Mouse (Mus musculus) splenic B cell, adult 2 months (primary cell): Measurements from ENCODE around the gene Uvrag.

ENCODE experiments used
- DNase-seq: peaks from one replicate; pipeline ENCODE4 v3.0.0-alpha.2; 2011; ENCODE audit warnings: low read depth, low spot score
- H3K27me3 ChIP-seq: 2 replicates; pipeline ENCODE4 v1.6.1; 2012; ENCODE audit warnings: mild to moderate bottlenecking, low read length, moderate library complexity, mixed read lengths; ENCODE audit not compliant: control insufficient read depth, poor library complexity, insufficient read depth, severe bottlenecking
- H3K36me3 ChIP-seq: 2 replicates; pipeline ENCODE4 v1.6.1; 2012; ENCODE audit warnings: mild to moderate bottlenecking, low read length, moderate library complexity, mixed read lengths; ENCODE audit not compliant: control insufficient read depth, poor library complexity, insufficient read depth, severe bottlenecking

The Uvrag gene

DNA sequence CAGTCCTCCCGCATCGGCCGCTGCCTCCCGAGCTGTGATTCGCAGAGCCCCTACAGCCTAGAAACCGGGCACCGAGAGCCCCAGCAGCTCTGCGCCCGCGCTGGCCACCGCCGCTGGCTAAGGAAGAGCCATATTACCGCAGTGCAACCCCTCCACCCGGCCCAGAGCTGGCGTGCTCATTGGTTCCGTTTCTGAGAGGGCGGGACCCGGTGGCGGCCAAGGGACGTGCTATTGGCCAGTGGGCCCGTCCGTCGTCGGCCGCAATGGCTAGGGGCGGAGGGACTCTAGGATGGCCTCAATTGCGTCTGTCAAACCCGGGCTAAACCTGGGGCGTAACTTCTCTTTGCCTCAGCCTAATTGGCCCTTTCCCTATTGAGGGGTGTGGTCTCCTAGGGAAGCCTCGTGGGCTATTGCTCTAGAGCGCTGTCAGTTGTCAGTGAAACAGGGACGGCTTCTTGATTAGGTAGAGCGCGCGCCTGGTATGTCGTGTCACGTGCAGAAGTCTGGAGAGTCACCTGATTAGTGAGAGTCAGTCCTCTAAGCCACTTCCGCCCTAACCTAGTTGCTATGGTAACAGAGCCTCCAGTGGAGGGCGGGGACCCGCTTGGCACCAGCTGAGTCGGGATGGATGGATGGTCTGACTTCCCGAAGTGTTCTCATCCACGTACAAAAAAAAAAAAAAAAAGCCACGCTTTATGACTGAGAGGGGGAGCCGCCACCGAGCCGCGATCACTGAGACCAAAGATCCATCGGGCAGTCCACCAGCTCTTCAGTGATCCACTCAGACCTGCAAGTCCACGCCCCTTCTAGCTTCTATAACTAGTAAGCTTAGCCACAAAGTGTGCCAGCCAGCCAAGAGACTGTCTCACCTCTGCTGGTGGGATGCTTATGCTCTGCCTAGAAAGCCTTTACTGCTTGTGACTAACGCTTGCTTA lies at the start of gene Uvrag:
Uvrag (minus strand) TSS at position 158 of the 935 bp plus-strand sequence.
- Histone ChIP-seq H3K36me3 (no peaks in the 10 kb centered on the region; the same call in 1 of the 2 replicates), H3K27me3 (no peaks in the 10 kb centered on the region)
- DNase-seq: peak; percentile 99

GRCm38 (mm10) chr7:99189885-99190284 lies 48.9 kb upstream of the Uvrag start:
- H3K27me3 ChIP-seq: no peaks in the 10 kb centered on the region
- no peaks in the 10 kb centered on the region for H3K36me3 ChIP-seq
- DNase-seq: no peak

GRCm38 (mm10) chr7:99188630-99189029 lies 47.7 kb upstream of the Uvrag start:
- Histone ChIP-seq H3K36me3 (no peaks in the 10 kb centered on the region), H3K27me3 (no peaks in the 10 kb centered on the region)
- DNase-seq: no peak

DNA sequence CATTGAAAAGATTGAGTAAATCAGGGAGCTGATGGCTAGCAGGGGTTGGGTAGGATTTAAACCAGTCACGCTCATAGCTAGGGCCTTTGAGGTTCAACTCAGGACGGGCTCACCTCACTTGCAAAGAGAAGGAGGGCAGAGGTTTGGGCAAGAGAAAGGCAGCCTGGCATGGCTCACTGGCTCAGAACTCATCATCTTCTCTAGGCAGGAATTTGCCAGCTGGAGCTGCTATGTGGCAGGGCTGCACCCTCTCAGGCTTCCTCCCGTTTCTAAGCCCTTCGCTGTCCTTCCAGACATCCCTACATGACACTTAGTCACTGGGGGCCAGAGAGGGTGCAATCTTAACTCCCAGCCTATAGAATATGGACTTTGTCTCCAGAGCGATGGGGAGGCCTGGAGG lies 46.5 kb upstream of the Uvrag start:
- H3K27me3 ChIP-seq: no peaks in the 10 kb centered on the region
- no peaks in the 10 kb centered on the region for H3K36me3 ChIP-seq
- DNase-seq: no peak

DNA sequence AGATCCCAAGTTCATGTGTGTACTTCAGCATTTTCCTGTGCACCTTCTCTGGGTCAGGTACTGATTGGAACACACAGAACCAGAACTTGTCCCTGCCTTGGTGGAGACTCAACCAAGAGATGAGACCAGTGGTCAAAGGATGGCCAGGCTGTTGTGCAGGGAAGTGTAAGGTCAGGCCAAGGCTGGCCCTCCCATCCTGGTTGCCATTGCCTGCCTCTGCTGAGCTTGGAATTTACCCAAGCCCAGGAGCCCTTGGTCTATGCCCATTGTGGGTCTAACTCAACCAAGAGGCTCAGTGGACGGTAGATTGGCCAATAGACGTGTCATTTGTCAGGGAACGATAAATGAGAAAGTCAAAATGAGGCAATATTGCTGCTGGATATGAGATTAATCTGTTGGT lies 44.5 kb upstream of the Uvrag start:
- no peaks in the 10 kb centered on the region for H3K36me3 ChIP-seq
- no peak for DNase-seq
- no peaks in the 10 kb centered on the region for H3K27me3 ChIP-seq

GRCm38 (mm10) chr7:99183751-99184150 lies 42.8 kb upstream of the Uvrag start:
- Histone ChIP-seq H3K36me3 (no peaks in the 10 kb centered on the region), H3K27me3 (no peaks in the 10 kb centered on the region)
- peak; percentile 57 for DNase-seq

- DNase-seq: peak; percentile 95
- Histone ChIP-seq H3K27me3 (no peaks in the 10 kb centered on the region), H3K36me3 (no peaks in the 10 kb centered on the region)
These were observed 41.7 kb upstream of the Uvrag start, which contains the start of gene Dgat2 for GRCm38 (mm10) chr7:99182432-99183172. Gene Dgat2, minus strand, starts transcription at chr7:99182719.

DNA sequence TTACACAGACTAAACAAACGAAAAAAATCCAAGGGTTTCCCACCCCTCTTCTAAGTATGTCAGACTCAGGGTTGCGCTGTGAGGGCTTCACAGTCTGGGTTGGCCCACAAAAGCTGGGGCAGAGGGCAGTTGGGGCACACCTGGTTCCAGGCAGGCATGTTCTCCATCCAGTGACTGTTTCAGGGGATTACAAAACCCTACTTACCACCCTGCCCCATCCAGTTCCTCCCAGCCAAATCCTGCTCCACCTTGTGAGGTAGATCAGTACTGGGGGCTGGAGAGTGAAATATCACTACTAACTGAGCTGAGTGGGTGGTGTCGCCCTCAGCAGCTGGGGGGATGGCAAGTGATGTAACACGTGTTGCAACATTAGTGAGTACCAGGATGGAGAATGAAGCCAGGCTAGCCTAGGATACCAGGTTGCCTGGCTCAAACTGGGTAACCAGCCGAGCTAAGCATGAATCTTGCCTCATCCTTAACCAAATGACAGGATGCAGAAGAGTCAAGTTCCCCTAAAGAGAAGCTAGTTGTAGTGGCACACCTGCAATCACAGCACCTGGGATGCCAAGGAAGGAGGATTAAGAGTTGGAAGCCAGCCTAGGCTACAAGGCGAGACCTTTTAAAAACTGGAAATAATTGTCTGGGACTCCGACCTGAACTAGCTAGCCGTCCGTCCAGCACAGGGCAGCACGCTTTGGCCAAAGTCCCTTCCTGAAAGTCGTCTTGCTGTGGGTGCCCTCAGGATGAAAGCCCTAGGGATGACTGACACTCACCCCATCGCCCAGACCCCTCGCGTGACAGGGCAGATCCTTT lies 40.9 kb upstream of the Uvrag start:
- DNase-seq: peak; percentile 28
- H3K27me3 ChIP-seq: no peaks in the 10 kb centered on the region

GRCm38 (mm10) chr7:99180162-99180561 lies 39.2 kb upstream of the Uvrag start:
- DNase-seq: no peak
- no peaks in the 10 kb centered on the region for H3K27me3 ChIP-seq
- H3K36me3 ChIP-seq: no peaks in the 10 kb centered on the region

More for the DNA sequence above, 40.9 kb upstream of the Uvrag start:
- H3K36me3 ChIP-seq: no peaks in the 10 kb centered on the region

DNA sequence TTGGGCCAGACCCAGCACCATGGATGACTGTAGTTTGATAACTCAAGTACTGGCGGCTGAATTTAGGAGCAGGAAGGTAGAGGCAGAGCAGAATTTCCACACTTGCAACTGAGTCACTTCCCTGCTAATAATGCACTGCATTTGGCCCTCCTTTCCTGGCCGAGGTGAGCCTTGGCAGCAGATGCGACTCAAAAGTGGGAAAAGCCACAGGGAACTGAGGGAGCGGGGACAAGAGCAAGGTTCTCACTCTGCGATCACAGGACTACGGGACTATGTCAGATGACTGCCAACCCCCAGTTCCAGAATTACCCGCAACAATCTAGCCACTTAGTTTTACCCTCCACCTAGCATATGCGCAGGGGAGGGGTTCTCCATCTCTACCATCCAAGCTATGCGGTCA lies 38.3 kb upstream of the Uvrag start:
- Histone ChIP-seq H3K27me3 (no peaks in the 10 kb centered on the region), H3K36me3 (no peaks in the 10 kb centered on the region)
- DNase-seq: no peak

DNA sequence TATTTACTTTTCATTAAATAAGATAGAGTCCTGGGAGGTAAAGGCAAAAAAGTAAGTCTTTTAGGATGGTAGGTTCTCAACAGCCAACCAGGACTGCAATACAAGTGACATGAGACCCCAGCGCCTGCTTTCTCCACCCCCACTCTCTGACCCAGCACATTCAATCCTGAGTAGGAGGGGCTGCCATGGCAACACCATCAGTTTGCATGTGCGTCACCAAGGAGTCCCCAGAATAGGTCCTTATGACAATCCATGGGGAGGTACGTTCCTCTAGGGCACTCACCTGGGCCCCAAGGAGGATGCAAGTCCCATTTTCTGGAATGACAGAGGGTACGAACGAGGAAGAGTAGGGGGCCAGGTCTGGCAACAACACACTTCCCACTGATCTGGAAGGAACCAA lies 36.4 kb upstream of the Uvrag start:
- DNase-seq: no peak
- Histone ChIP-seq H3K27me3 (no peaks in the 10 kb centered on the region), H3K36me3 (no peaks in the 10 kb centered on the region)

- DNase-seq: no peak
- Histone ChIP-seq H3K27me3 (no peaks in the 10 kb centered on the region), H3K36me3 (no peaks in the 10 kb centered on the region)
These were observed 34.7 kb upstream of the Uvrag start for GRCm38 (mm10) chr7:99175666-99176065.

GRCm38 (mm10) chr7:99175118-99175517 lies 34.2 kb upstream of the Uvrag start:
- H3K36me3 ChIP-seq: no peaks in the 10 kb centered on the region
- H3K27me3 ChIP-seq: no peaks in the 10 kb centered on the region
- no peak for DNase-seq

- no peaks in the 10 kb centered on the region for H3K36me3 ChIP-seq
- H3K27me3 ChIP-seq: no peaks in the 10 kb centered on the region
- DNase-seq: no peak
These were observed 33.1 kb upstream of the Uvrag start for GRCm38 (mm10) chr7:99174006-99174405.
